Mouse (Mus musculus): ENCODE measurements around the gene Ccdc33. TPM values are rescaled to one million over a fixed set of nuclear protein-coding genes. Genes with fewer than 3 reads are reported as not detected.

Gene Ccdc33
- total RNA-seq, 1 experiment from 2014 or later: not detected

DNA sequence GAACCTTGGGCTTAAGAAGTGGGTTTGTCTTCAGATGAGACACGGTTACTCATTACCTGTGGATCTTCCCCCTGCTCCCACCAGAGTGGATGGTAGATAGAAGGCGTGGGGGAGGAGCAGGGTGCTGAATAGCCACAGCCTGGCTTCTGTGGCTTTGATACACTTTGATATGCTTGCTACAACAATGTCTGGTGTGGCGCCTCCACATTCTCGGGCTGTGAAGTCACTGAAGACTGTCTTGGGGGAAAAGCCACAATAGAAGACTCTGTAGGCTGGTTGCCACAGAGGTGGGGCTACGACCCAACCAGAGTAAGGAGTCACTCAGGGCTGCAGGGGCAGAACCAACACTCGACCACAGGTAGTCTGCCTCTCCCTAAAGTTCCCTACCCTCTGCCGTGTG, 13.1 kb upstream of the Ccdc33 start:
- no peak for ATAC-seq (replicated peaks; ENCODE audit: low read depth, poor library complexity, severe bottlenecking)

DNA sequence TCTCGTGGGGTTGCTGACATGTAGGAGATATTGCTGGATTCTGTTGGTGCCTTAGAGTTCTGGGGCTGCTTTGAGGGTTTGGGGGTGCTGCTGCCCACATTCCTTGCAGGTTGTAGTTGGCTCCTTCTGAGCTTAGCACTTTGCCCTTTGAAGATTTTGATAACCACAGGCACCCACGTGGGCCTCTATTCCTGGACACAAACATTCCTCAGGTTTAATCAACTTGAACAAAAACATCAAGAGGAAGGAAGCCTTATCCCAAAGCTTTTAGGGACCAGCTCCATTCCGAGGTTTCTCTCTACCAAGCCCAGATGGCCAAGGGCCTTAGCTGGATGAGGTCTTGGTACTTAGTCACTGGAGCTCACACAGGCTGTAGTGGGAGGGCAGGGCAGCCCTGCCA, 12.3 kb upstream of the Ccdc33 start:
- ATAC-seq (replicated peaks; ENCODE audit: low read depth, poor library complexity, severe bottlenecking): no peak

DNA sequence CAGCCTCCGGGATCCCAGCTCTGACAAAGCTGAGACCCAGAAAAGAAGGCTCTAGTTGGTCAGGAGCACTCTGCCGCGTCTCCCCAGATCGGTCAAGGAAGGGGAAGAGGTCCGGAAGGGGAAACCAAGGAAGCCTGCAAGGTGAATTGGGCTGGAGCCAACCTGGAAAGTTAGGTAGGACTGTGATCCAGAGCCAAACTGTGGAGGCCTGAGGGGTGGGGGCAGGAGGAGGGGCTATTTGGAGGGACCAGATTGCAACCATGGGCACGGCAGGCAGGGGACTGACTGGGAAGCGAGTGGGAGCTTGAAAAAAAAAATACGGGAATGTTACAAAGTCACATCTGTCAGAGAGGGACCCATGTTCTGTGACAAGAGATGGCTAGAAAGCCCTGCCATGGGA, 10.9 kb upstream of the Ccdc33 start:
- no peak for ATAC-seq (replicated peaks; ENCODE audit: low read depth, poor library complexity, severe bottlenecking)

GRCm38 (mm10) chr9:58128926-58129413, 10.3 kb upstream of the Ccdc33 start:
- ATAC-seq (replicated peaks; ENCODE audit: low read depth, poor library complexity, severe bottlenecking): no peak

DNA sequence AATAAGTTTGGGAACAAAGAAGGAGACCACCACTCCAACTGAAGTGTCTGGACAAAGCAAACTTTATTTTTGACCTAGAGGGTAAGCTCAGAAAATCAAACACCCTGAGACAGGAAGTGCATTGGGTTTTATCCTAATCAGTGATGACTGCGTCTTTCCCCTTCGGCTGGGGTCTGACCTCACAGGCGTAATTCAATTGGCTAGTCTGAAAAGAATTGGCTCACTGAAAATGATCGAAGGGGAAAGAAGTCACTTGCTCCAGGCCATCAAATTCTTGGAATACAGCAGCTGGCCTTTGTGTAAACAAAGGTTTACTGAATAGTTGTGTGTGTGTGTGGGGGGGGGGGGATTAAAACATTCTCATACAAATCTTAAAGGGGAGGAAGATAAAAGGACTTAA, 7.2 kb upstream of the Ccdc33 start:
- ATAC-seq (replicated peaks; ENCODE audit: low read depth, poor library complexity, severe bottlenecking): no peak

DNA sequence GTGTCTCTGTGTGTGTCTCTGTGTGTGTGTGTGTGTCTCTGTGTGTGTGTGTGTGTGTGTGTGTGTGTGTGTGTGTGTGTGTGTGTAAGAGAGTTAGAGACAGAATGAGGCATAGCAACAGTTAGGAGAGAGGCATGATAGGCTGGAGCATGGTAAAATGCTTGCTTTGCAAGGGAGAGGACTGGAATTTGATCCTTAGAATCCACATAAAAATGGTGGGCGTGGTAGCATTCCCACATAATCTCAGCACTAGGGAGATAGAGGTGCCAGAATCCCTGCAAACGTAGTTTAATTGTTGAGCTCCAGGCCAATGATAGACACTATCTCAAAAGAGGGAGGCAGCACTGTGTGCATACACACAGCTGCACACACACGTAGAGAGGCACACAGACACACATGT, 6.5 kb upstream of the Ccdc33 start:
- no peak for ATAC-seq (replicated peaks; ENCODE audit: low read depth, poor library complexity, severe bottlenecking)

- no peak for ATAC-seq (replicated peaks; ENCODE audit: low read depth, poor library complexity, severe bottlenecking)
Measured at GRCm38 (mm10) chr9:58116024-58116651, 2.5 kb downstream of the Ccdc33 start.

DNA sequence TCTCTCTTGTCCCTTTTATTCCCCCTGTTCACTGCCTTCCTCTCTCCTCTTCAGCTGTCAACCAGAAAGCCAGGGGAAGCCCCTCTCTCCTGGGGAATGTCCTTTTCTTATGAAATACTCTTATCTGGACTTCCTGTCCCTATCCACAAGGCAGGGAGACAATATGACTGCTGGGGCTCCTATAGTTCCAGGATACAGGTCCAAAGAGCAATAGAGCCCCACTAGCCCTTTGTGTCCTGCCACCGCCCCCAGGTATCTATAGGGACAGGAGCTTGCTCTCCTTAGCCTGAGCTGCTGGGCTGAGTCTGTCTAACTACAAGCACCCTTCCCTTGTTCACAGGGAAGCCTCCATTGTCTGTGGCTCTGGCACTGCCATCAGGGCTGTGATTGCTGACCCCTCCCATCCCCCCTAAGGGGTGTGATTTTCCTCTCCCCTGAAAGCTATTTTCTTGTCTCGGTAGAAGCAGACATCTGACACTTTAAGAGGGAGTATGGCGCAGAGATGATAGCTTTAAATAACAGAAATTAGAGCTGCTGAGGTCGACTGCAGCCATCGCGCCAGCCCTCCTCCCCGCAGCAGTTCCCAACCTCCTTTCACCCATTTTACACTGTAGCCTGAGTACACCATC, 3.2 kb downstream of the Ccdc33 start:
- ATAC-seq (replicated peaks; ENCODE audit: low read depth, poor library complexity, severe bottlenecking): no peak

GRCm38 (mm10) chr9:58114019-58114418, 4.6 kb downstream of the Ccdc33 start:
- ATAC-seq (replicated peaks; ENCODE audit: low read depth, poor library complexity, severe bottlenecking): no peak

DNA sequence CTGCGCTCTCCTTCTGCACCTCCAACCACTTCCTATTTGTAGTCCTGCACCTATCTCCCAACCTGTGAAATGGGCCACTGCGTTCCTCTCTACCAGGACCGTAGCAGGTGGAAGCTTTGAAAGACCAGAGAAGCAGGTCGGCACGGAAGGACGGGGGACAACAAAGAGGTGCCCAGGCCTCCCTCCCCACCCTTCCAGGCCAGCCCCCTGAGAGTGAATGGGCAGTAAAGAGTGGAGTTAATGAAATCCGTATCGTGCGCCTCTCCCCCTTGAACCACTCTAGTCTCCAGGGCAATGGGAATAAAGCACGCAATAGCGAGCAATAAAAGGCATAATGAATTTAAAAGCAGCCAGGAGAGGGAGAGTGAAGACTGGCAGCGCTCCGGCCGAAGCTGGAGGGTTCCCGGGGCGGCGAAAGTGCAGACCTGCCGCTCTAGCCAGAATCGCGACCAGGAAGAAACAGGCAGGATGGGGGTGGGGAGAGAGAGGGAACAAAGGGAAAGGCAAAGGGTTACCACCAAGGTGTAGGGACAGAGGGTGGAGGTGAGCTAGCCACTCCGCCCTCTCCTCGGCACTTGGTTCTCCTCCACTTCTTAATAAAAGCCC, 5.2 kb downstream of the Ccdc33 start:
- ATAC-seq (replicated peaks; ENCODE audit: low read depth, poor library complexity, severe bottlenecking): no peak

DNA sequence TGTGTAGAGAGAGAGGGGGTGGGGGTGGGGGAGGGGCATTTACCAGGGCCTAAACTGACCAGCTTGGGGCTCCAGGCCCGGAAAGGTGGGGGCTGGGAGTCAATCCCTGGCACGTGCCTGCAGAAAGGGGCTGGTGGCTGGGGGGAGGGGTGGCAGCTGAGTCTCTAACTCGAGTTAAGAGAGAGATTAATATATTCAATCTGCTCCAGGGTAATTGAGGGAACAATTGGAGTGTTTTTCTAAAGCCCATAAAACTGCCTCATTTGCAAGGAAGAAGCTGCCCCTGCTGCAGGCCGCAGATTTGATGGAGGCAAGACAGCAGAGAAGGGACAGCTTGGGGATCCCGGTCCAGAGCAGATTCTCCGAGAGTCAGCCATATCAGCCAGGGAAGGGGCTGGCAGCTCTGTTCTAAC, 5.8 kb downstream of the Ccdc33 start:
- no peak for ATAC-seq (replicated peaks; ENCODE audit: low read depth, poor library complexity, severe bottlenecking)

DNA sequence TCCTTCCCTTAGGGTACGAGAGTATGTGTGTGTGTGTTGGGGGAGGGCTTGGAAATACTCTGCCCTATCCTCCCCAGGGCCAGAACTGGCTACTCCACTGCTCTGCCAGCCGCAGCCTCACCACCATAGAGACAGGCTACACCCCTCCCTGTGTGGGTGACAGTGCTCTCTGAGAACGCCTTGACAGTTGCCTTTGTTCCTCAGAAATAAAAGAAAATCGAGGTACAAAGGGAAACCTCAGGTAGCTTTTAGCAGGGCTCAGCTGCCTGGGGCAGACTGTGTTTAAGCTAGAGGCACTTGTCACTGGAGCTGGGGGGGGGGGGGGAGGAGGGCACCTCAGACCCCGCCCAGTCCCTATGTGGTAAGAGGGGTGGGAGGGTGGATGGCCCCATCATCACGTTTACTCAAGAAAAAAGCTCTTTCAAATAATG, 6.3 kb downstream of the Ccdc33 start:
- ATAC-seq (replicated peaks; ENCODE audit: low read depth, poor library complexity, severe bottlenecking): no peak

- ATAC-seq (replicated peaks; ENCODE audit: low read depth, poor library complexity, severe bottlenecking): no peak
Measured at GRCm38 (mm10) chr9:58111431-58111830, 7.2 kb downstream of the Ccdc33 start.

DNA sequence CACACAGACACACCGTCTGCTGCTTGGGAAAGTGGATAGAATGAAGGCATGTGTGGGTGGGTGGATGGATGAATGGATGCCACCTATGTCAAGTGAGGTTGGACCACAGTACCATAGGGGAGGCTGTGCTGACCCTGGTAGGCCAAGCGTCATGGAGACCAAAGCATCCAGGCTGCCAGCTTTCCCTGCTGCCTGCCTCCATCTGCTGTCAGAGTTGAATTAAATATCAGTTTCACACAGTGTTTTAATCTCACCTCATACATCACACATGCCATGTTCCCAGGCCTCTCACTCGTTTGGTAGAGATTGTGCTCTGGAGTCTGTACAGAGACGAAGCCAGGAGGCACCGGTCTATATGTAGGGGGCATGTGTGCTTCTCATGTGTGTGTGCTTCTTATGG, 7.8 kb downstream of the Ccdc33 start:
- no peak for ATAC-seq (replicated peaks; ENCODE audit: low read depth, poor library complexity, severe bottlenecking)

DNA sequence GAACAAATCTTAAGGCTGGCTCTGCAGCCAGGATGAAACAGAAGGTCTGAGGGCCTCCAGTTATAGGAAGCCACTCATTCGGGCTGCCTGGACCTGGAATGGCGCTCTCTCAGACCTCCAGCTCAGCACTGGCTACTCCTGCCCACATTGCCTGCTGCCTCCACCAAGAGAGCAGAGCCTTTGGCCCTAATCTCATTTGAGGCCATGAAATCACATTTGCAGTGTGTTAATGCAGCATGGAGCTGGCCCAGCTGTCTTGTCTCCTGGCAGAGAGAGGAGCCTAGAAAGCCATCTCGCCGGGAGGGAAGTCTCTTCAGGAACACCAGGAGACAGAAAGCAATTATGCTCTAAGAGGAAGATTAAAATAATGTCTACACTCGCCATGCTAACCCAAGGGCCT, 11.1 kb downstream of the Ccdc33 start:
- ATAC-seq (replicated peaks; ENCODE audit: low read depth, poor library complexity, severe bottlenecking): no peak

- ATAC-seq (replicated peaks; ENCODE audit: low read depth, poor library complexity, severe bottlenecking): no peak
Measured at GRCm38 (mm10) chr9:58105595-58106169, 12.9 kb downstream of the Ccdc33 start.

DNA sequence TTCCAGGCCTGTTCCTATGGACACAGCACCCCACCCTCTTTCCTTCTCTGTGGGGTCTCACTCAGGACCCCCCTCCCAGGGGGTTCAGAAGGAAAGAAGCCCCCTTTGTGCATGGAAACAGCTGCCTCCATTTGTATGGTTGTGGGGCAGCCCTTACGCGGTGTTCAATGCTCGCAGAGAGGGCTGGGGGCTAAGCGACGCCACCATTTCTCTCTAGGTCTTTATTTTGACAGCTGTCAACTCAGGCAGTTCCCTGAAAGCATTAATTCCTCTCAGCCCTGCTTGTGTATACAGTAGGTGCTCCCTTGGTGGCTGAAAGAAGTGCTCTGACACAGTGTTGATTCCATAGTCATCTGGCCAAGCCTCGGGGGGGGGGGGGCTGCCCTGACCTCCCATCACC, 15.0 kb downstream of the Ccdc33 start:
- no peak for ATAC-seq (replicated peaks; ENCODE audit: low read depth, poor library complexity, severe bottlenecking)

DNA sequence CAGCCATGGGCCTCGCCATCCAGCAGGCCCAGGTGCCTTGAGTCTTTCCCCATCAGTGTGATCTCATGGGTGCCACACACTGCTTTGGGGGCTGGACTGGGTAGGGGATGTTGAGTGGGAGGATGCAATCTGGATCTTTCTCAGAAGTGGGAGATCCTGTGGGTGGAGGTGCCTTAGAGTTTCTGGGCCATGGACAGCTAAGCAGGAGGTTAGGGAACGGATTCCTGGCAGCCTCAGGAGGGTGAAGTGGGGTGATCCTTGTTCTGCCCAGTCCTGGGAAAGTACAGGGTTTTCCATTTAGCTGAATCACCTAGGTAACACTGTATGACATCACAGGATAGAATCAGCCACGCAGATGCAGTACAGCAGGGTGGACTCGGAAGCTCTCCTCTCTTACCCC, 16.6 kb downstream of the Ccdc33 start:
- no peak for ATAC-seq (replicated peaks; ENCODE audit: low read depth, poor library complexity, severe bottlenecking)

- ATAC-seq (replicated peaks; ENCODE audit: low read depth, poor library complexity, severe bottlenecking): no peak
Measured at GRCm38 (mm10) chr9:58099836-58100565, 18.6 kb downstream of the Ccdc33 start.

GRCm38 (mm10) chr9:58096629-58097301, 21.9 kb downstream of the Ccdc33 start:
- no peak for ATAC-seq (replicated peaks; ENCODE audit: low read depth, poor library complexity, severe bottlenecking)

All from common myeloid progenitor, adult 5-6 weeks (primary cell).